Mouse (Mus musculus) heart, embryonic 16.5 days (tissue): ENCODE results near the gene Add3. TPM values are rescaled to one million over a fixed set of nuclear protein-coding genes. Genes with fewer than 3 reads are reported as not detected.
A peak's percentile ranks its signal among the peaks of the same experiment; 100 is the strongest.

Source experiments
- ATAC-seq: fragments of 200-750 bp; cut with Nextera tagmentation; replicated peaks from 2 replicates; pipeline ENCODE4 v1.8.0; 2017; ENCODE audit warnings: moderate number of reproducible peaks; ENCODE audit not compliant: insufficient read depth, low FRiP score; ENCODE audit errors: extremely low read depth
- H3K27ac ChIP-seq: fragments of 300-500 bp; sonication (generic); 2 replicates; pipeline ENCODE4 v1.5.1; 2014; ENCODE audit warnings: mild to moderate bottlenecking, low read length, control low read depth, moderate library complexity
- H3K27me3 ChIP-seq: fragments of 300-500 bp; sonication (generic); 2 replicates; pipeline ENCODE4 v1.6.1; 2014; ENCODE audit warnings: low read length, mixed read lengths; ENCODE audit not compliant: control insufficient read depth, insufficient read depth
- H3K36me3 ChIP-seq: fragments of 300-500 bp; sonication (generic); 2 replicates; pipeline ENCODE4 v1.6.1; 2014; ENCODE audit not compliant: control insufficient read depth, insufficient read depth
- H3K4me1 ChIP-seq: fragments of 300-500 bp; sonication (generic); 2 replicates; pipeline ENCODE4 v1.6.1; 2014; ENCODE audit warnings: low read length, mixed read lengths; ENCODE audit not compliant: control insufficient read depth, insufficient read depth
- H3K4me2 ChIP-seq: fragments of 300-500 bp; sonication (generic); 2 replicates; pipeline ENCODE4 v1.6.1; 2014; ENCODE audit warnings: low read depth, mild to moderate bottlenecking, control low read depth, low read length
- H3K4me3 ChIP-seq: fragments of 300-500 bp; sonication (generic); 2 replicates; pipeline ENCODE4 v1.5.1; 2014; ENCODE audit warnings: mild to moderate bottlenecking, control low read depth, low read length
- H3K9ac ChIP-seq: fragments of 300-500 bp; sonication (generic); 2 replicates; pipeline ENCODE4 v1.6.1; 2014; ENCODE audit warnings: low read length, control low read depth
- H3K9me3 ChIP-seq: fragments of 300-500 bp; sonication (generic); replicated peaks from 2 replicates; pipeline ENCODE4 v1.6.1; 2016; ENCODE audit warnings: low read length; ENCODE audit not compliant: control insufficient read depth
- WGBS: fragments of 180-500 bp; shearing (Covaris S2); extraction: QIAGEN DNeasy Blood & Tissue Kit; methylation state at CpG from one replicate; pipeline ENCODE4 v1.1.7; 2014; 5-methylcytosine and 5-hydroxymethylcytosine counted together
- polyA plus RNA-seq: library from polyadenylated mRNA; unstranded; fragments of >200 nt; fragmentation: Nextera tagmentation; extraction: Ambion mirVana; gene quantifications from 2 replicates; pipeline ENCODE4 v1.2.1, GENCODE M21; 2015

Gene Add3
- polyA plus RNA-seq, 1 experiment from 2014 or later = 107 TPM

DNA sequence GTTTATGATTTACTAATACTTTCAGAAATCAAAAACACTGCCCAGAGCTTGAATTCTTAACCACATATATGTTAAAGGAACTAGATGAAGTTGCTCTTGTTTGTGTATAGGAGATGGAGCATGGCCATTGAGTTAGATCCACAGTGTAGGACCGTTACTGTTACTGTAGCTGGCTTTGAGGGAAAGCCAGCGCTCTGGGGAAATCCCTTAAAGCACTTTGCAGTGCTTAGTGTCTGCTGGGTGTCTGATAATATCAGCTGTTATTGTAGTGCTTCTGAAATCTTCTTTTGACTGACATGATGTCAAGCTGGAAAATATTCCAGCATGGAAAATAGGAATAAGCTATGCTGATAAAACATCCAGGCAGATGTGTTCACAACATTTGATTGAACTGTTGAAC is 33.8 kb downstream of the Add3 start:
- H3K4me3 ChIP-seq = no peak overlapping the region
- peaks cover 3% of the 10 kb centered on the region; the same call in 1 of the 2 replicates for H3K36me3 ChIP-seq
- no peak for ATAC-seq
- H3K27me3 ChIP-seq = no peaks in the 10 kb centered on the region
- H3K9me3 ChIP-seq = peaks cover 4% of the 10 kb centered on the region; the same call in 1 of the 2 replicates
- H3K27ac ChIP-seq = no peak overlapping the region
- peaks cover 17% of the 10 kb centered on the region for H3K4me1 ChIP-seq
- H3K4me2 ChIP-seq = no peak overlapping the region
- H3K9ac ChIP-seq = no peak overlapping the region
- 57% methylated on average over 2 of the region's 2 CpGs for WGBS

GRCm38 (mm10) chr19:53175550-53175949 is 35.3 kb downstream of the Add3 start:
- 73% methylated on average over 5 of the region's 5 CpGs for WGBS

GRCm38 (mm10) chr19:53176518-53176917 is 36.3 kb downstream of the Add3 start:
- Histone ChIP-seq H3K27me3 (no peaks in the 10 kb centered on the region), H3K4me2 (no peak overlapping the region)

More at GRCm38 (mm10) chr19:53175550-53175949, 35.3 kb downstream of the Add3 start:
- Histone ChIP-seq H3K4me1 (peaks cover 16% of the 10 kb centered on the region), H3K9ac (no peak overlapping the region), H3K27me3 (no peaks in the 10 kb centered on the region), H3K4me2 (no peak overlapping the region), H3K4me3 (no peak overlapping the region), H3K27ac (no peak overlapping the region), H3K9me3 (peaks cover 4% of the 10 kb centered on the region; the same call in 1 of the 2 replicates), H3K36me3 (0 out of 2 replicates have a peak, but pooled peaks cover 3% of the 10 kb centered on the region)
- no peak for ATAC-seq

GRCm38 (mm10) chr19:53178611-53179528 is 38.6 kb downstream of the Add3 start:
- peaks cover 4% of the 10 kb centered on the region; the same call in 1 of the 2 replicates for H3K9me3 ChIP-seq
- peaks cover 35% of the 10 kb centered on the region for H3K4me1 ChIP-seq
- ATAC-seq = no peak
- no peak overlapping the region for H3K4me3 ChIP-seq
- 0 out of 2 replicates have a peak overlapping the region, but pooled peaks have one; percentile 18 for H3K27ac ChIP-seq
- WGBS = 88% methylated on average over 20 of the region's 20 CpGs
- H3K36me3 ChIP-seq = 0 out of 2 replicates have a peak, but pooled peaks cover 3% of the 10 kb centered on the region
- no peak overlapping the region for H3K9ac ChIP-seq
- no peak overlapping the region for H3K4me2 ChIP-seq
- no peaks in the 10 kb centered on the region for H3K27me3 ChIP-seq

More at GRCm38 (mm10) chr19:53176518-53176917, 36.3 kb downstream of the Add3 start:
- 0 out of 2 replicates have a peak, but pooled peaks cover 3% of the 10 kb centered on the region for H3K36me3 ChIP-seq
- peaks cover 4% of the 10 kb centered on the region; the same call in 1 of the 2 replicates for H3K9me3 ChIP-seq
- ATAC-seq = no peak
- H3K4me1 ChIP-seq = peaks cover 20% of the 10 kb centered on the region
- no peak overlapping the region for H3K27ac ChIP-seq
- 83% methylated on average over 4 of the region's 4 CpGs for WGBS
- no peak overlapping the region for H3K4me3 ChIP-seq
- H3K9ac ChIP-seq = no peak overlapping the region

GRCm38 (mm10) chr19:53180168-53180803 is 40.0 kb downstream of the Add3 start:
- no peaks in the 10 kb centered on the region for H3K27me3 ChIP-seq
- H3K4me3 ChIP-seq = no peak overlapping the region
- H3K9ac ChIP-seq = no peak overlapping the region
- H3K4me1 ChIP-seq = peaks cover 48% of the 10 kb centered on the region
- H3K4me2 ChIP-seq = no peak overlapping the region
- ATAC-seq = no peak
- H3K27ac ChIP-seq = peak overlapping the region; percentile 84
- peaks cover 4% of the 10 kb centered on the region; the same call in 1 of the 2 replicates for H3K9me3 ChIP-seq
- 61% methylated on average over 12 of the region's 12 CpGs for WGBS
- H3K36me3 ChIP-seq = 0 out of 2 replicates have a peak, but pooled peaks cover 3% of the 10 kb centered on the region

GRCm38 (mm10) chr19:53181003-53181861 is 41.0 kb downstream of the Add3 start:
- Histone ChIP-seq H3K9me3 (peaks cover 4% of the 10 kb centered on the region; the same call in 1 of the 2 replicates), H3K36me3 (0 out of 2 replicates have a peak, but pooled peaks cover 3% of the 10 kb centered on the region), H3K4me3 (no peak overlapping the region), H3K9ac (peak overlapping the region; percentile 10), H3K27ac (peak overlapping the region; percentile 84), H3K4me2 (peak overlapping the region; percentile 19; the same call in 1 of the 2 replicates), H3K4me1 (peaks cover 54% of the 10 kb centered on the region), H3K27me3 (no peaks in the 10 kb centered on the region)
- ATAC-seq = peak; percentile 41
- 49% methylated on average over 19 of the region's 19 CpGs for WGBS

GRCm38 (mm10) chr19:53183620-53184019 is 43.4 kb downstream of the Add3 start:
- peaks cover 76% of the 10 kb centered on the region for H3K4me1 ChIP-seq

GRCm38 (mm10) chr19:53184216-53184615 is 44.0 kb downstream of the Add3 start:
- 17% methylated on average over 10 of the region's 10 CpGs for WGBS
- Histone ChIP-seq H3K9ac (peak overlapping the region; percentile 24), H3K4me2 (peak overlapping the region; percentile 46), H3K4me1 (peaks cover 81% of the 10 kb centered on the region), H3K4me3 (peak overlapping the region; percentile 11; the same call in 1 of the 2 replicates), H3K36me3 (no peaks in the 10 kb centered on the region), H3K9me3 (no peaks in the 10 kb centered on the region), H3K27ac (peak overlapping the region; percentile 73), H3K27me3 (no peaks in the 10 kb centered on the region)
- no peak for ATAC-seq

More at GRCm38 (mm10) chr19:53183620-53184019, 43.4 kb downstream of the Add3 start:
- 34% methylated on average over 9 of the region's 9 CpGs for WGBS
- Histone ChIP-seq H3K4me3 (no peak overlapping the region), H3K9ac (peak overlapping the region; percentile 9; the same call in 1 of the 2 replicates), H3K27me3 (no peaks in the 10 kb centered on the region), H3K27ac (peak overlapping the region; percentile 73), H3K36me3 (0 out of 2 replicates have a peak, but pooled peaks cover 3% of the 10 kb centered on the region), H3K4me2 (peak overlapping the region; percentile 46; the same call in 1 of the 2 replicates), H3K9me3 (no peaks in the 10 kb centered on the region; the same call in 1 of the 2 replicates)
- ATAC-seq = no peak
